Mouse (Mus musculus): ENCODE data around the gene Pan2.
"Not testable (repeated sequence)": the region's sequence is repeated elsewhere in the genome, so short reads cannot be mapped to it uniquely, and the experiment has no call there.

Pan2 gene

DNA sequence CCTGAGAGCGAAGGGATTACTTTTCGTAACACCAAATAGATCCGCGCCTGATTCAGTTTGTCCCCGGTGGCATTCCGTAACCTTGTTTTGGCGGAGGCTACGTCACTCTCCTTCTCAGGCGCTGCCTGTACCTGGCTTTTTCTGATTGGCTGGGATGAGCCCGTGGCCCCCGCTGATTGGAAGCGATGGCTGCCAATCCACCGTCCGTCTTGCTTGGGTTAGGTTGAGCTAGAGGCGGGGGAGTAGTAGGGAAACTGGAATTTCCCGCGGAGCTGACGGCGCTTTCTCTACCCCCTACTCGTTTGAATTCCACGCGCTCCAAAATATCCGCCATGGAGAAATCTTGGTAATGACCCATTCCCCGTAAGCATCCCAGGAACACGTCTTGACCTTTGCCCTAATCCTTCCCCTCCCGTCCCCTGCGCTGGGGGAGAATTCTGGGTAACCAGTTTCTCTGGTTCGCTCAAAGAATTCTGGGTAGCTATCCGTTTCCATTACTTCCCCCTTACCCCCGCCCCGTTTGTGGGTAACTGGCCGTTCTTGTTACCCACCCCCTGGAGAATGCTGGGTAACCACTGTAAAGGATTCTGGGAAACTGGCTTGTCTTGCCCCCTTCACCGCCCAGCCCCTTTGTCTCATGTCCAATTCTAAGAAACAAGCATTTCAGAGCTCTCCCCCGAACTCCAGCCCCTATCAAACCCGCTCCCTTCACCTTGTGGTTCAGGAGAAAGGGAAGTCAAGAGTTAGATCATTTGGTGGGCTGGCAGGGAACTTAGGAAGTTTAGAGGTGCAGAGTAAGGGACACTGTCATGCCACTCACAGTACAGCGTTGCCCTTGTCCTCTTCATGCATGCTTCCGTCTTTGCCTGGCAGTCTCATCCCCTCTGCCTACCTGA, at the start of gene Pan2:
Gene Pan2, plus strand, starts transcription at position 210 of the 896 bp plus-strand sequence.
- peak; percentile 99 for DNase-seq (ENCODE audit: low spot score)

- DNase-seq (ENCODE audit: low spot score), result no peak
These were observed 49.4 kb upstream of the Pan2 start, which contains the start of gene Apon for GRCm38 (mm10) chr10:128253677-128254255. Gene Apon, plus strand, starts transcription at chr10:128254096.

- no peak for DNase-seq (ENCODE audit: low spot score)
These were observed 47.2 kb upstream of the Pan2 start for GRCm38 (mm10) chr10:128255925-128256324.

- no peak for DNase-seq (ENCODE audit: low spot score)
These were observed 46.8 kb upstream of the Pan2 start for GRCm38 (mm10) chr10:128256328-128256727.

GRCm38 (mm10) chr10:128258953-128259352, 44.2 kb upstream of the Pan2 start:
- no peak for DNase-seq (ENCODE audit: low spot score)

DNA sequence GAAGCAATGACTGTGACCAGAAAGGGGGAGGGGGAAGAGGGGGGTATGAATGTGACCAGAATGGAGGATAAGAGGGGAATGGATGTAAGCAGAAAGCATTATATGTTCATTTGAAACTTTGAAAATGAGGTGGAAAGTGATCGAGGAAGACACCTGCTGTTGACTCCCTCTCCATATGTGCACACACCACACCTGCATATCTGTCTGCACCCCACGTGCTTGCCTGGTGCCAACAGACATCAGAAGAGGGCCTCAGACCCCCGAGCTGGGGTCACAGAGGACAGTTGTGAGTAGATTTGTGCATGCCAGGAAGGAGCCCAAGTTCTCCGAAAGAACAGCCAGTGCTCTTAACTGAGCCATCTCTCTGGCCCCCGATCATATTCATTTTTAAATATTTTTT, 43.2 kb upstream of the Pan2 start:
- DNase-seq (ENCODE audit: low spot score), result no peak

DNA sequence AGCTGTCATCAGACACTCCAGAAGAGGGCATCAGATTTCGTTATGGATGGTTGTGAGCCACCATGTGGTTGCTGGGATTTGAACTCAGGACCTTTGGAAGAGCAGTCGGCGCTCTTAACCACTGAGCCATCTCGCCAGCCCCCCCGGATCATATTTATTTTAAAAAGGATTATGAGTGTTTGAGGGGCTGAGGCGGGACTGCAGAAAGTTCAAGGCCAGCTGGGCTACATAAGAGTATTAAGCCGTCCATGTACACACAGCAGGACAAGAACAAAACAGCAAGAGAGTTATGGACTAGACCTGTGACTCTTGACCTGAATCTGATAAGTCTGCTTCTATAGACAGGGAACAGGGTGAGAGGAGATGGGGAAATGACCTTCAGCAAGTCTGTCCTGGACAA, 42.8 kb upstream of the Pan2 start:
- not testable (repeated sequence) for DNase-seq (ENCODE audit: low spot score)

- no peak for DNase-seq (ENCODE audit: low spot score)
These were observed 40.8 kb upstream of the Pan2 start for GRCm38 (mm10) chr10:128262300-128262699.

DNA sequence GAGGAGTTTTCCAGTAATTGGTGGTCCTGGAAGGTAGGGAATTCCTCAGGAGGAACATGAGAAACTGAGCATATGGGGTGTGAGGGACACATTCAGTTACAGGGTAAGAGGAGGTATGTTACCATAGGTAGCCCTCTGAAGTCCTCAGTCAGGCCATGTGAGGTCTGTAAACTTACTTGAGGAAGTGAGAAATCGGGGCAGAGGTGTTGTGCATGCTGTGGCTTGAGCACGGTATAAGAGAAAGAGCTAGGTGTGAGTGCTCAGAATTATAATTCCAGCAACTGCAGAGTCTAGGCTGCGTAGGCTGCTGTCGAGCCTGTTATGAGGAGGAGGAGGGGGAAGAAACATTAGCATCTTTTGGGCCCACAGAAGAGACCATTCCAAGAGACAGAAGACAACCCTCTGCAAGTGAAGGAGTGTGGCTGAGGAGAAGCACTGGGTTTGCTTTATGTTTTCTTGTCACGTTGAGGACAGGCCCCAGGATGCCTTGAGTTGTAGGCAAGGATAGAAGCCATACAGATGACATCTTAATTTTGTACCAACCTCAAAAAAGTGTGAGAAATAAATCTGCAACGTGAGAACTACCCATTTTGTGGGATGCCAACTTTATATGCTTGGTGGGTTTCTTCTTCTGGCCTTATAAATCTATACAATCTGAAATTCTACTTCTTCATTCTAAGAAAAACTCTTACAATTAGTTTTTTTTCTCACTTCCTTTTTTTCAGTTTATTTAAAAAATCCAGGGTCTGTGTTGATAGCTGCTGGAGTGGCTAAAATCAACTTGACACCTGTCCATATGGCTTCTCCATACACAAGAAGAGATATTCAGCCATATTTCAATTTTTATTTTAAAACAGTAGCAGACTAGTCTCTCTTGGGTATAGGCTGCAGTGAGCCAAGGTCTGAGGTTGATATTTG, 39.5 kb upstream of the Pan2 start:
- DNase-seq (ENCODE audit: low spot score), result no peak

- no peak for DNase-seq (ENCODE audit: low spot score)
These were observed 34.8 kb upstream of the Pan2 start, which contains the start of gene Apof for GRCm38 (mm10) chr10:128268371-128268770. Gene Apof, plus strand, starts transcription at chr10:128268671.

DNA sequence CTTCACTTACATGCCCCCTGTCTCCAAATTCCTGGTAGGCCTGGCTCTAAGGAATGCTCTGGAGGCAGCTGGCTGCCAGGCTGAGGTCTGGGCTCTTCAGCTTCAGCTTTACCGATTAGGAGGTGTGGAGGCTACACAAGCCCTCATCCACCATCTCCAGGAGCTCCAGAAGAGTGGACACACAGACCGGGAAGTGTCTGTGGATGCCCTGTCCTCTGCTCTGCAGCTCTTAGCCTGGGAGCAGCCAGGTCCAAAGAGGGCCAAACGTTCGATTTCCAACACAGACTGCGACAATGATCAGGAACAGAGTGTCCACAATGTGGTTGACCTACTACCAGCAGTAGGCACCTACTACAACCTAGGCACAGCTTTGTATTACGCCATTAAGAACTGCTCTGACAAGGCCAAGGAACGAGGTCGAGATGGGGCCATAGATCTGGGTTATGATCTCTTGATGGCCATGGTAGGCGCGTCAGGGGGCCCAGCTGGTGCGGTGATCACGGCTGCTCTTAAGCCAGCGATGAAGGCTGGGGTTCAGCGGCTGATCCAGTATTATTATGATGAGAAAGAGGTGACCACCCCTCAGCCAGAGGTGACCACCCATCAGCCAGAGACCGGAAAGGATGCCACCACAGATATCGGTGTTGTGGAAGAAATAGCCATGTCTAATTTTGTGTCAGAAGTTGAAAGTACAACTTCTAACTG, 33.8 kb upstream of the Pan2 start:
- no peak for DNase-seq (ENCODE audit: low spot score)

GRCm38 (mm10) chr10:128270287-128270841, 32.8 kb upstream of the Pan2 start, which contains the start of gene Stat2:
Gene Stat2, plus strand, starts transcription at chr10:128270559.
- DNase-seq (ENCODE audit: low spot score), result peak; percentile 99

- DNase-seq (ENCODE audit: low spot score), result no peak
These were observed 32.3 kb upstream of the Pan2 start for GRCm38 (mm10) chr10:128270866-128271265.

GRCm38 (mm10) chr10:128271883-128272282, 31.3 kb upstream of the Pan2 start:
- DNase-seq (ENCODE audit: low spot score), result no peak

GRCm38 (mm10) chr10:128272819-128273439, 30.2 kb upstream of the Pan2 start:
- DNase-seq (ENCODE audit: low spot score), result not testable (repeated sequence)

GRCm38 (mm10) chr10:128275374-128275773, 27.8 kb upstream of the Pan2 start:
- DNase-seq (ENCODE audit: low spot score), result not testable (repeated sequence)

GRCm38 (mm10) chr10:128278158-128278557, 25.0 kb upstream of the Pan2 start:
- DNase-seq (ENCODE audit: low spot score), result no peak

DNA sequence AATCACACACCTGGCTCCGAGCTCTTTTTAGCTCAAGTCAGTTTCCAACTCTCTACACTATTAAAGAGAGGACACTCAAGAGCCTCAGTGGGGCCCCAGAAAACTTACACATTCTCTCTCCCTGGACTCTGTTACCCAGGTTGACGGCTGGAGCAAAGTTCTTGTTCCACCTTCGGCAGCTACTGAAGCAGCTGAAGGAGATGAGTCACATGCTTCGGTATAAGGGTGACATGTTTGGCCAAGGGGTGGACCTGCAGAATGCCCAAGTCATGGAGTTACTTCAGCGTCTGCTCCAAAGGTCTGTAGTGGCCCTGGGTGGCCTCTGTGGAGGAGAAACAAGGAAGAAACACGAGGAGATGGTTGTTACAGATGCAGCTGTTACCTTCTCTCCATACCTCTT, 22.2 kb upstream of the Pan2 start:
- no peak for DNase-seq (ENCODE audit: low spot score)

GRCm38 (mm10) chr10:128281682-128282081, 21.5 kb upstream of the Pan2 start:
- DNase-seq (ENCODE audit: low spot score), result no peak

DNA sequence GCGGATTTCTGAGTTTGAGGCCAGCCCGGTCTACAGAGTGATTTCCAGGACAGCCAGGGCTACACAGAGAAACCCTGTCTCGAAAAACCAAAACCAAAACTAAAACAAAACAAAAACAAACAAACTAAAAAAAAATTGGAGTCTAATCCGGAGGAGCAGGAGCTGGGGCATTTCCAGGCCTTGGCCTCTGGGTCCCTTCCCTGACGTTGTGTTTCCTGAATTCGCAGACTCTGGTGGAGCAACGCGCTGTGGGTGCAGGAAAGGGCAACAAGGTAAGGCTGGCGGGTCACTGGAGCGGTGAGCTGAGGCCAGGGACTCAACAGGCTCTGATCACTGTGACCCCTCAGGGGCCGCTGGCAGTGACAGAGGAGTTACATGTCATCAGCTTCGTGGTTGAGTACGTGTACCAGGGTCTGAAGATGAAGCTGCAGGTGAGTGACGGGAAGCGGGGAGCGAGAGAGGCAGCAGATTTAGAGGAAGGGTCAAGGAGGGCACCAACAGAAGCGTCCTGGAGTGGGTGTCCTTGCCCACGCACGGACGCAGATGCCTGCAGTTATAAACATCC, 20.2 kb upstream of the Pan2 start:
- no peak for DNase-seq (ENCODE audit: low spot score)

Data from embryo, embryonic 10 days (tissue).